Mouse (Mus musculus) megakaryocyte, embryonic 14.5 days (primary cell): ENCODE measurements at regions not wholly inside any gene's neighbourhood (a gene's known extent, or its start where the extent isn't known, plus 50 kb on each side); places are given as distances from the start of the nearest gene placed in this dataset.

Experiments used
- FLI1 ChIP-seq: IDR thresholded peaks from 2 replicates; pipeline ENCODE4 v1.6.1; 2012; ENCODE audit warnings: low read length, inconsistent platforms, mixed read lengths
- GATA1 ChIP-seq: IDR thresholded peaks from 3 replicates; pipeline ENCODE4 v1.6.1; 2012; ENCODE audit warnings: mixed read lengths, low read length, inconsistent platforms, borderline replicate concordance

- TF ChIP-seq GATA1, result no peak
- no peak for TF ChIP-seq FLI1
These were observed 644.6 kb upstream of the Map3k7 start for GRCm38 (mm10) chr4:31319269-31319668.
